ENCODE assay signal across 8 mouse cellular contexts in genomic region chr11:120048252-120048556, GRCm38 (mm10). TPM values are rescaled to one million over a fixed set of nuclear protein-coding genes. Genes with fewer than 3 reads are reported as not detected.
DNase-seq lines count a peak whose midpoint lies in the region; ATAC-seq lines count a peak whose summit lies in the region.

No protein-coding gene starts in this region.

- H3K4me3 ChIP-seq in heart, embryonic 10.5 days = peak overlapping the region; percentile 76
- peak overlapping the region; percentile 72 for H3K4me3 ChIP-seq in forebrain, embryonic 13.5 days
- H3K4me3 ChIP-seq in limb, embryonic 11.5 days (ENCODE audit: low read depth, low read length) = peak overlapping the region; percentile 59

- 3% methylated on average over 23 of the region's 23 CpGs for WGBS in heart, embryonic 10.5 days
- 3% methylated on average over 23 of the region's 23 CpGs for whole genome bisulfite sequencing in forebrain, embryonic 13.5 days
- WGBS in limb, embryonic 11.5 days = 2% methylated on average over 23 of the region's 23 CpGs

- peaks cover 57% of the 10 kb centered on the region for H3K4me1 ChIP-seq in heart, embryonic 10.5 days
- peaks cover 52% of the 10 kb centered on the region for H3K4me1 ChIP-seq in forebrain, embryonic 13.5 days
- peaks cover 10% of the 10 kb centered on the region; the same call in 1 of the 2 replicates for H3K4me1 ChIP-seq in limb, embryonic 11.5 days (ENCODE audit: control insufficient read depth, insufficient read depth, low read length)

- no peaks in the 10 kb centered on the region for H3K9me3 ChIP-seq in heart, embryonic 10.5 days
- no peaks in the 10 kb centered on the region for H3K9me3 ChIP-seq in forebrain, embryonic 13.5 days (replicated peaks)
- H3K9me3 ChIP-seq in limb, embryonic 11.5 days (ENCODE audit: control insufficient read depth, low read length) = no peaks in the 10 kb centered on the region

- no peaks in the 10 kb centered on the region for H3K36me3 ChIP-seq in heart, embryonic 10.5 days
- no peaks in the 10 kb centered on the region for H3K36me3 ChIP-seq in forebrain, embryonic 13.5 days (ENCODE audit: poor library complexity, severe bottlenecking)
- H3K36me3 ChIP-seq in limb, embryonic 11.5 days (ENCODE audit: control insufficient read depth, insufficient read depth, low read length) = no peaks in the 10 kb centered on the region

- DNase-seq in heart, embryonic 10.5 days (ENCODE audit: low spot score) = no peak
- DNase-seq in heart, adult 18-20 months = no peak
- DNase-seq in R1 (ENCODE audit: low read depth, low spot score) (peak; percentile 31), adipocyte (ENCODE audit: low spot score) (no peak)
- DNase-seq in limb, embryonic 11.5 days (ENCODE audit: low spot score) = peak; percentile 63
- DNase-seq in retina, postnatal 7 days (ENCODE audit: low read depth, low spot score) = peak; percentile 35
- no peak for DNase-seq in adrenal gland, postnatal 10 days

- peaks cover 55% of the 10 kb centered on the region for H3K27me3 ChIP-seq in heart, embryonic 10.5 days (ENCODE audit: insufficient read depth, poor library complexity, severe bottlenecking)
- peaks cover 13% of the 10 kb centered on the region; the same call in 1 of the 2 replicates for H3K27me3 ChIP-seq in forebrain, embryonic 13.5 days
- H3K27me3 ChIP-seq in limb, embryonic 11.5 days (ENCODE audit: control insufficient read depth, insufficient read depth, low read length) = peaks cover 28% of the 10 kb centered on the region

- peak overlapping the region; percentile 17; the same call in 1 of the 2 replicates for H3K27ac ChIP-seq in heart, embryonic 10.5 days
- H3K27ac ChIP-seq in forebrain, embryonic 13.5 days = no peak overlapping the region
- H3K27ac ChIP-seq in limb, embryonic 11.5 days (replicated peaks; ENCODE audit: low read depth, low read length) = no peak overlapping the region

- peak; percentile 44 for ATAC-seq in forebrain, embryonic 13.5 days
- no peak for ATAC-seq in limb, embryonic 11.5 days (ENCODE audit: insufficient number of reproducible peaks, low FRiP score, low TSS enrichment, low read depth)

- peak overlapping the region; percentile 93 for H3K9ac ChIP-seq in forebrain, embryonic 13.5 days
- H3K9ac ChIP-seq in limb, embryonic 11.5 days (ENCODE audit: low read length) = 0 out of 2 replicates have a peak overlapping the region, but pooled peaks have one; percentile 7

- peak overlapping the region; percentile 82 for H3K4me2 ChIP-seq in forebrain, embryonic 13.5 days
- peak overlapping the region; percentile 97 for H3K4me2 ChIP-seq in limb, embryonic 11.5 days (ENCODE audit: low read depth, severe bottlenecking)

RNA-seq across cellular contexts. Expression of gene Aatk, which starts 1.2 kb away (rescaled TPM):
- 0.51 and 0.58 TPM in 2 replicates for polyA plus RNA-seq in heart, embryonic 10.5 days (2016; fragmentation: Nextera tagmentation; extraction: Ambion mirVana)
- 1 to 10 TPM; 3.8 to 4.3 TPM for total RNA-seq in heart, adult 18-20 months (2021)
- polyA plus RNA-seq in forebrain, embryonic 13.5 days (2015; fragmentation: Nextera tagmentation; extraction: Ambion mirVana) = 6.8 and 8.4 TPM in 2 replicates
- polyA plus RNA-seq in limb, embryonic 11.5 days (2014; fragmentation: Nextera tagmentation; extraction: Ambion mirVana) = 1.5 and 1.8 TPM in 2 replicates
- 10 to 100 TPM; 16.3 to 23.5 TPM for total RNA-seq in adrenal gland, postnatal 10 days (2021)

RNA-seq across cellular contexts. Expression of gene Cep131, which starts 38.4 kb away (rescaled TPM):
- 21.1 and 29.0 TPM in 2 replicates for polyA plus RNA-seq in heart, embryonic 10.5 days (2016; fragmentation: Nextera tagmentation; extraction: Ambion mirVana)
- 10 to 100 TPM in 1 of 2 experiments, 1 to 10 TPM in 1; 6.5 to 10.5 TPM for total RNA-seq in heart, adult 18-20 months (2021)
- 26.9 and 28.8 TPM in 2 replicates for polyA plus RNA-seq in forebrain, embryonic 13.5 days (2015; fragmentation: Nextera tagmentation; extraction: Ambion mirVana)
- 30.5 and 33.7 TPM in 2 replicates for polyA plus RNA-seq in limb, embryonic 11.5 days (2014; fragmentation: Nextera tagmentation; extraction: Ambion mirVana)
- total RNA-seq in adrenal gland, postnatal 10 days (2021) = 10 to 100 TPM; 52.2 to 87.4 TPM

RNA-seq across cellular contexts. Expression of gene Tepsin, which starts 50.3 kb away (rescaled TPM):
- 21.2 and 23.2 TPM in 2 replicates for polyA plus RNA-seq in heart, embryonic 10.5 days (2016; fragmentation: Nextera tagmentation; extraction: Ambion mirVana)
- total RNA-seq in heart, adult 18-20 months (2021) = 1 to 10 TPM; 5.9 to 8.2 TPM
- 18.0 and 19.0 TPM in 2 replicates for polyA plus RNA-seq in forebrain, embryonic 13.5 days (2015; fragmentation: Nextera tagmentation; extraction: Ambion mirVana)
- polyA plus RNA-seq in limb, embryonic 11.5 days (2014; fragmentation: Nextera tagmentation; extraction: Ambion mirVana) = 16.9 and 18.6 TPM in 2 replicates
- total RNA-seq in adrenal gland, postnatal 10 days (2021) = 10 to 100 TPM in 1 of 2 experiments, 1 to 10 TPM in 1; 9.0 to 13.2 TPM

RNA-seq across cellular contexts. Expression of gene Ndufaf8, which starts 50.5 kb away (rescaled TPM):
- 92.2 and 106 TPM in 2 replicates for polyA plus RNA-seq in heart, embryonic 10.5 days (2016; fragmentation: Nextera tagmentation; extraction: Ambion mirVana)
- total RNA-seq in heart, adult 18-20 months (2021) = 10 to 100 TPM; 85.2 to 94.9 TPM
- polyA plus RNA-seq in forebrain, embryonic 13.5 days (2015; fragmentation: Nextera tagmentation; extraction: Ambion mirVana) = 59.2 and 60.5 TPM in 2 replicates
- 71.3 and 71.4 TPM in 2 replicates for polyA plus RNA-seq in limb, embryonic 11.5 days (2014; fragmentation: Nextera tagmentation; extraction: Ambion mirVana)
- 10 to 100 TPM; 53.1 to 53.9 TPM for total RNA-seq in adrenal gland, postnatal 10 days (2021)

Comparison
In these comparisons a context has a peak if more than half of its experiments do, and no peak if none do; other contexts are left out.
1. DNase-seq: peak in R1 (single experiment), limb, embryonic 11.5 days (single experiment) and retina, postnatal 7 days (single experiment); none in heart, embryonic 10.5 days (single experiment), heart, adult 18-20 months (0 of 2), adrenal gland, postnatal 10 days (single experiment) and adipocyte (single experiment).
2. Peak in every context shown above with its lines, with median percentiles within 50 percentile points of each other: H3K4me3 ChIP-seq.